Mouse (Mus musculus) cerebellum, postnatal 4 days (tissue): ENCODE results near the gene Mrpl57.

Source experiments
- DNase-seq, 2 experiments: peaks; one replicate each; pipeline ENCODE4 v3.0.0; 2022; ENCODE audit warnings: low spot score in 2 of 2, mixed read lengths in 1 of 2

Gene Mrpl57

GRCm38 (mm10) chr14:57859520-57859919 lies 33.5 kb downstream of the Mrpl57 start:
- DNase-seq, result no peak

DNA sequence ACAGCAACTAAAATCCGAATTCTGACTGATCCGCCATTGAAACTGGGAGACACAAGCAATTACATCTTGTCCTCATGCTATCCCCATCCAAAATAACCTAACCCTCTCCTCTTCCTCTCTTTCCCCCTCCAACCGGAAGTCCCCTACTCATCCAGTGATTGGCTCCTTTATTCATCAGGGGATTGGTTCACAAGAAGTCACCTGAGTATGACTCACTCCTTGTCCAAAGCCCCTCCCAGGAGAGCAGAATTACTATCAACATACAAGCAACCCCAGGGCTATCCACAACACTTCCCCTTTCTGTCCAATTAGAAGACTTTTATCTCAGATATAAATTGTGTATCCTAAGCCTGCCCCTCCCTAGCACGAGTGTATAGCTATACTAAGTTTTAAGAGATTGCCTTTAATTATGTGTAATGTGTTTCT lies 36.0 kb downstream of the Mrpl57 start:
- no peak for DNase-seq

GRCm38 (mm10) chr14:57863129-57863528 lies 37.1 kb downstream of the Mrpl57 start:
- DNase-seq, result no peak

- no peak for DNase-seq
Measured at GRCm38 (mm10) chr14:57865256-57865655, 39.2 kb downstream of the Mrpl57 start.

DNA sequence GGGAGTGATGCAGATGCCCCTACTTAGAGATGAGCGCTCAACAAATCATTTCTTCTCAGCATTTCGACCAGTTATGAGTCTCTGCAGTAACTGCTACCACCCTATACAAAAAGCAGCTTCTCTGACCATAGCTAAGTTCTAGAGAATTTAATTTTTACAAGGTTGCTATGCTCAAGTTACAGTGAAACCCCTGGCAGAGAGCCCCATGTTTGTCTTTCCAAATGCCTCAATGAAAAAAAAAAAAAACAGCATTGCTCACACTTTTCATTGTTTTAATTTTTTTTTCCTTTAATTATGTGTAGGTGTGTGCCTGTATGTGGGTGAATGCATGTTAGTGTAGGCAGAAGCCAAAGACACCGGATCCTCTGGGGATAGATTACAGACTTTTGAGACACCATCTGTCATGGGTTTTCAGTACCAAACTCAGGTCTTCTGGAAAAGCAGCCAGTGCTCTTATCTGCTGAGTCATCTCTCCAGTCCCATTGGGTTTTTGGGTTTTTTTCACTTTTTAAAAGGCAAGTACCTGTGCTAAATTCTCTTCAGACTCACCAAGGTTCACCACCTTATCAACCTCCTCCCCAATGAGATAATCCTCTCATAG lies 40.7 kb downstream of the Mrpl57 start:
- no peak for DNase-seq

GRCm38 (mm10) chr14:57877921-57878320 lies 51.9 kb downstream of the Mrpl57 start:
- DNase-seq, result no peak
